Mouse (Mus musculus) spleen, embryonic (tissue): Measurements from ENCODE around the gene Nadk.

Source experiments
- CTCF ChIA-PET: fragments of 350-600 bp; sonication (Branson Sonifier 250); formaldehyde crosslinking; loops from one replicate; lab custom pipeline; 2022; lab: Charles Lee

The Nadk gene

DNA sequence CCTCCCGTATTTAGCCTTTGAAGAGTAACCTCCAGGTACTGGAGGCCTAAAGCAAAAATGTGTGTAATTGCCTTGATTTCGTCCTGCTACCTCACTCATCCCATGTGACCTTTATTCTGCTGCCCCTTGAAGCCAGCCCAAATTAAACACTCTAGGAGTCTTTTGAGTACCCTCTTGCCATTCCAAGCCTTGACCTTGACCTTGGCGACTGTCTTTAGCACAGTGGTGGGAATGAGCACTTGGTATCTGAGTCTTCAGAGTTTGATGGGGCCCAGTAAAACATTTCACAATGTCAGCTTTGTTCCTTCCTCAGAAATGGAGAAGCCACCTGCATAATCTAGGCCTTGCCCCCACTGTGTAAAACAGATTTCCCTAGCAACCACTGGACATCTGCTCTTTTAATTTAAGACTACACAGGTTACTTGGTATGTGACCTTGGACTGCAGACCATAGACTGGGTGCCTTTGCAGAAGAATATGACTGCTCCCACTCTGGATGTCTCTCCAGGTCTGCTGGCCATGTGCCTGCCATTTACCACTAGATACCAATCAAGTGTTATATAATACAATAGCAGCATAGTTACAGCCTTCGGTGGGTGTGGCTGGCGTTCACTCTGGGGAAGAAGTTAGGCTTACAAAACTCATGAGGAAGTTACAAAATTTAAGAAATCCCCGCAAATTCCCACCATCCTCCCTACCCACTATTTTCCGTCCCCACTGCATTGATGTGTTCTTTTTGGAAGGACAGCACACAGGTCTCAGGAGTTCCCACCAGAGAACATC is at the start of gene Nadk:
Gene Nadk (plus strand): TSS at position 718 of the 782 bp plus-strand sequence.
- CTCF ChIA-PET: interaction anchor here (0.5 to 0.6 kb wide), 2 partner anchors 56 to 1544 kb away, joined by 5 to 14 read pairs; no protein-coding TSS in a partner anchor

DNA sequence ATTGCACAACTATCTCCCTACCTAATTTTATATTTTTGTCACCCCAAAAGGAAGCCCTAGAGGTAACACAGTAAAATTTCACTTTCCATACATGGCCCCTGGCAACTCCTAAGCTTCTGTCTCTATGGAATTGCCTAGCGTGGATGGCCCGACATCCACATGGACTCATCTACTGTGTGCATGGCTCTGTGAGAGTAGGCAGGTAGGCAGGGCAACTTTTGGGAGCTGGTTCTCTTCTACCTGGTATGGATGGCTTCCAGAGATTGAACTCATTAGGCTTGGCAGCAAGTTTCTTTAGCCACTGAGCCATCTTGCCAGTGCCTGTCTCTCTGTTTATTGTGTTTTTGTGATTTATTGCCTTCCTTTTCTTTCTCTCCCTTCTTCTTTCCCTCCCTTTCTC is 47.4 kb upstream of the Nadk start:
- CTCF ChIA-PET: interaction anchor here (0.5 kb wide), 1 partner anchor 246 kb away, joined by 4 read pairs; the partner anchor contains the start of gene Atad3a

DNA sequence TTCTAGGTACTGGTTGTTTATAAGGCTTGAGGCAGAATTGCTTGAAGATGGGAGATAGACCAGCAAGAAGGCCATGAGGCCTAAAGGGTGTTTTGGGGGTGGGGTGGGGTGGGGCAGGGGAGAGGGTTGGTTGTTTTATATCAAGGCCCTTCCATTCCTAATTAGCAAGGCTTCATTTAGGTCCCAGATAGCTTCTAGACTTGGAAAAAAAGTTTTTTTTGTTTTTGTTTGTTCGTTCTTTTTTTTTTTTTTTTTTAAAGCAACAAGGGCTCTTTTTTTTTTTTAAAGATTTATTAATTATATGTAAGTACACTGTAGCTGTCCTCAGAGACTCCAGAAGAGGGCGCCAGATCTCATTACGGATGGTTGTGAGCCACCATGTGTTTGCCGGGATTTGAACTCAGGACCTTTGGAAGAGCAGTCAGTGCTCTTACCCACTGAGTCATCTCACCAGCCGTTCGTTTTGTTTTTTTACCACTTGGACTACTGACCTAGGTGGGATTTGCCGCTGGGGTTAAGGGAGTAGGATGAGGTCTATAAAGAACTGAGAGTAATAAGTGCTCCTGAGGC is 44.1 kb upstream of the Nadk start:
- CTCF ChIA-PET: interaction anchor here (0.6 kb wide), 2 partner anchors 178 to 266 kb away, joined by 9 to 12 read pairs; no protein-coding TSS in a partner anchor

DNA sequence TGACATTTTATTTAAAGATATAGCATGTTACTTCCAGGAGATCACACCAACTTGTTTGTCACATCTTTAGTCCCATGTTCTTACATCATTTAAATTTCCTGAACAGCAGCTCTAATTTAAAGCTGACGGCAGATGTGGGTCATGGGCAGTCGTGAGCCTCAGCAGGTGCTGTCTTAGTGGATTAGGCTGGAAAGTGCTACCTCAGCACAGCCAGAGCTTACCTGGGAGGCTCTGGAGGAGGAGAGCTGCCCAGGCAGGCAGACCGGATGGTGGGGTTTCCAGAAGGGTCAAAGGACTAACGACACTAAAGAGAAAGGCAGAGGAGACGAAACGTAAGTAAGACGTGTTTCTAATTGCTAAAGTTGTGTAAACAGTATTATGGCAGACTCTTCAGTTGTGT is 39.9 kb upstream of the Nadk start:
- CTCF ChIA-PET: no interaction called here

DNA sequence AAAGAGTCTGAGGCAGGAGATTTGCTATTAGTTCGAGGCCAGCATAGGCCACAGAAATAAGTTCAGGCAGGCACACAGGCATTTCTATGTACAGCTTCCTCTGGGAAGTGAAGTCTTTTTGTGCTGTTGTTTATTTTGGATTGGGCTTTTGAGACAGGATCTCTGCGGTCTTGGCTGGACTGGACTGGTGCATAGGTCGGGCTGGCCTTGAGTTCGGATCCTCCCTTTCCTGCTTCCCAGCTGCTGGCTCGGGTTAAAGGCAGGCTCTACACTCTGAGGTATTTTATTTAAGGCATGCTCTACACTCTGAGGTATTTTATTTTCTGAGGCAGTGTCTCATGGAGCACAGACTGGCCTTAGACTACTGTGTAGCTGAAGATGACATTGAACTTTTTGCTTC is 36.4 kb upstream of the Nadk start:
- CTCF ChIA-PET: interaction anchor here (0.5 to 0.6 kb wide), 2 partner anchors 37 to 648 kb away, joined by 3 to 9 read pairs; no protein-coding TSS in a partner anchor

DNA sequence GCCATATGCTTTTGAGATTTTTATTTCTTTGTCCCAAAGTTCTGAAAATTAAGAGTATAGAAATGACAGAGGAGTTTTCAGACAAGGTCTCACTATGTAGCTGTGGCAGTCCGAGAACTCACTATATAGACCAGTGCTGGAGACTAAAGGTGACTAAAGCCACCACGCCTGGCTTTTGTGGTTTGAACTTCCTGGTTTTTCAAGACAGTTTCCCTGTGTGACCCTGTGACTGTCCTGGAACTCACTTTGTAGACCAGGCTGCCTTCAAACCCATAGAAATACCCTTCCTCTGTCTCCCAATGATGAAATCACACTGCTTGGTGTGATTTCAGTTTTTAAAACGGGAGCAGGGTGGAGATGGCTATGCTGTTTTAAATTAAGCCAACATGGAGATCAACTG is 32.9 kb upstream of the Nadk start:
- CTCF ChIA-PET: no interaction called here

- CTCF ChIA-PET: no interaction called here
These were observed 12.2 kb upstream of the Nadk start for GRCm38 (mm10) chr4:155549993-155550392.

DNA sequence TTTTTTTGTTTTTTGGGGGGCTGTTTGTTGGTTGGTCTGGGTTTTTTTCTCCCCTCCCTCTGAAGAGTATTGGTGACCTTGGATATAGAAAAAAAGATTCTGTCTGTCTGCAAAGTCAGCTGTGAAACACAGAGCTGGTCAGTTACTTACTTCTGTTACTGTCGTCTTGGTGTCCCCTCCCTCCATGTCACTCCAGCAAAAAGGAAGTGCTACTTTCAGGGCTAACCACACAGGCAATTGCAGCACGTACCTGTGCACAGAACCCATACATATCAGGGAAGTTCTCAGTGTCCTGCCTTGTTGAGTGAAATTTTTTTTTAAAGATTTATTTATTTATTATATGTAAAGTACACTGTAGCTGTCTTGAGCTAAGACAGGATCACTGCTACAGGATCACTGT is 11.7 kb upstream of the Nadk start:
- CTCF ChIA-PET: no interaction called here

- CTCF ChIA-PET: no interaction called here
These were observed 11.1 kb upstream of the Nadk start for GRCm38 (mm10) chr4:155551073-155551472.

DNA sequence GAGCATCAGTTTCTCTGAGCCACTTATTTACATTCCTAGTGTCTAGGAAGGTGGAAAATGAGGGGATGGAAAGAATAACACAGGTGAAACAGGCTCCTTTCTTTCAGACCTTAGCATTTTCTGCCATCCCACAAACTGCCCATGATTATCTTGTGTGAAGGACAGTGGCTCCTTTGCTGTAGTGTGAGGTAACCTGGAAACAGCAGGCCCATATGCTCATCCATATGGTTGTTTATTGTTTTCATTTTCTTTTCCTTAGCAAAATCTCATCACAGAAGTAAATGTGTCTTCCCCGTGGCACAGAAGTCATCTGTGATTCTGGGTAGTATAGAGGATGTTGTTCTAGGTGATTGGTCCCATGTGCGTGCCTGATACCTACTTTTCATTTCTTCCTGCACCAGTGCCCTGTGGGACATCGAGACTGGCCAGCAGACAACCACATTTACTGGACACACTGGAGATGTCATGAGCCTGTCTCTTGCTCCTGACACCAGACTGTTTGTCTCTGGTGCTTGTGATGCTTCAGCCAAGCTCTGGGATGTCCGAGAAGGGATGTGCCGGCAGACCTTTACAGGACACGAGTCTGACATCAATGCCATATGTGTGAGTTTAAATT is 9.2 kb upstream of the Nadk start:
- CTCF ChIA-PET: interaction anchor here (0.7 kb wide), 1 partner anchor 14 kb away, joined by 3 read pairs; no protein-coding TSS in a partner anchor

- CTCF ChIA-PET: no interaction called here
These were observed 7.3 kb upstream of the Nadk start for GRCm38 (mm10) chr4:155554880-155555279.

- CTCF ChIA-PET: no interaction called here
These were observed 6.7 kb upstream of the Nadk start for GRCm38 (mm10) chr4:155555464-155555863.

DNA sequence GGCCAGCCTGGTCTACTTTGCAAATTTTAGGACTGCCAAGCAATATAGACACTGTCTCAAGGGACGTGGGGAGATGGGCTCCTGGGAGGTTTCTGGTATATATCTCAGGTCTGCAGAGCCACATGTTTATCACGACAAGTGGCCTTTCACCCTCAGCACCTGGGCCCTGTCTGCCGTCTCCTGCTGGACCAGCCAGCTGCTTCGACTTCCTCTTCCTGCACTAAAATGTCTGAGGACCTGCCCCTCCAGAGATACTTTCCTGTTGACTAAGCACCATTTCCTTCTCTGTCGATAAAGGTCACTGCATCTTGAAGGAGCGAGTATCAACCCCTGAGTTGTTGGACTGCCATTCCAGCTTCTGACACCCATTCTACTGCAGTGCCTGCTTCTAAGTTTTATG is 2.7 kb upstream of the Nadk start:
- CTCF ChIA-PET: no interaction called here

DNA sequence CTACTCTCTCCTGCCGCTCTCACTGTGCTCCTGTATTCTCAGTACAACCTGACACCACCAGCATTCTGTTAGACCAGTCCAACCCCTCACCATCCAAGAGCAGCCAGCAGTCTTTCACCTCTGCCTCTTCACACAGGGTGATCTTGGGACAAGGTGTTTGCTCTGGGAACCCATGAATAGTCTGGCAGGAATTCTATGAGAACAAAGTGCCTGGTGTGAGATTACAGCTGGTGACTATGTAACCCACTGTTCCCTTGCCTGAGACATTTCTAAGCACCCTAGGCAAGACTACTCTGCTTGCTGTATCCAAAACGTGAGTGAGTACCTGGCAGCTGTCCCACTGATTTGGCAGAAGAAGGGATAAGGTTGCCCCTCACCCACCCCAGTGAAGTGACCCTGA is 1.2 kb upstream of the Nadk start:
- CTCF ChIA-PET: interaction anchor here (0.6 kb wide), 1 partner anchor 1544 kb away, joined by 5 read pairs; no protein-coding TSS in a partner anchor

DNA sequence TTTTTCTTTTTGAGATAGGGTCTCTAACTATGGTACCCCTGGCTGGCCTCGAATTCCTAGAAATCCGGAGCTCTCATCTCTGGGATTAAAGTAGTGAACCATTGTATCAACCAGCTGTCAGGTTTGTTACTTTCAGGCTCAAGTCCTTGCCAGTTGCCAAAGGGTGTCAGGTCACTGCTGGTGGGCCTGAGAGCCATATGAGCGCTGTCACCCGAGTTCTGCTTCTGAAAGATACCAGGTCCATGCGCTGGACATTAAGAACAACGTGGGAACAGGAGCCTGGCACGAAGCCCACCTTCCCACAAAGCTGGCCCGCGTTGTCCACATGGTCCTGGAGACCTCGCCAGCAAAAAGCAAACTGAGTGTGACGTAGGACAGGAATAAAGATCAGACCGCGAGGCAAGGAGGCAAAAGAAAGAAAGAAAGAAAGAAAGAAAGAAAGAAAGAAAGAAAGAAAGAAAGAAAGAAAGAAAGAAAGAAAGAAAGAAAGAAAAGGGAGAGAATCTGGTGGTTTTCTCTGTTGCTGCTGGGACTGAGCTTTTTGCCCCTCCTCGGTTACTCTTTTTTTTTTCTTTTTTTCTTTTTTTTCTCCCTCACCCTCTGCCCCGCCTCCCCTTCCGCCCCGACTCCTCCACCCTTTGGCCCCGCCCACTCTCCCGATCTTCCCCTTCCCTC is 684 bp downstream of the Nadk start:
- CTCF ChIA-PET: interaction anchor here (0.8 kb wide), 1 partner anchor 37 kb away, joined by 9 read pairs; no protein-coding TSS in a partner anchor

DNA sequence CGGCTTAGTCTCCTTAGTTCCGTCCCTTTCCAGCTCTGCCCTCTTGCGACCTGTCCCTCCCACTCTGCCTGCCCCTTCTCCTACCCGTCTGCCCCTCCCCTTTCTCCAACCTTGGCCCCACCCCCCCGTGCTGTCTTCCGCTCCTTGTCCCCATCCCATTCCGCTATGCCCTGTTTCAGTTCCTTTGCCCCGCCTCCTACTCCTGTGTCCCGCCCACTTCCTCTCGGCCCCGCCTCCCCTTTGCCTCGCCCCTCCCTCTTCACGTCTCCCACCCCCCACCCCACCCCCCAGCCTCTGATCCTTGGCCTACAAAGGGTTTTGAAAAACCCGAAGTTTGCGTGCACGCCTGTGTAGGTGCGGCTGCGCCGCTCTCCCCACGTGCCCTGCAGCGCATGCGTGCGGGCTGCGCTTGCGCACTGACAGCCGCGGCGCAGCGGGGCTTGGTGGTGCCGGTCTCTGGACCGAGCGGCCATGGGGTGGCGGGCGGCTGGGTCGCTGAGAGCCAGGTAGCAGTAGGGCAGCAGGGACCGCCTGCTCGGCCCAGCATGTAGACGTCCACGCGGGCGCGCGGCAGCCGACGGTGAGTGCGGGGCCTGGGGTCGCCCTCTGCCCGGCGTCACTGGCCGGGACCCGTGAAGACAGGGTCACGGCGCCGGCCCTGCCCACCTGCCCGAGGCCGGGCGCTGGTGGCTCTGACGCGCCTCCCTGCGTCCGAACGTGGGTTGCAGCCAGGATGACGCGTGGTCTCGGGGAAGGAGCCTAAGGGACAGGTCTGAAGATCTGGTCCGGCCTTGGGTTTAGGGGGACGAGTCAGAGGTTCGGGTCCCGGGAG is 1.4 kb downstream of the Nadk start:
- CTCF ChIA-PET: no interaction called here

DNA sequence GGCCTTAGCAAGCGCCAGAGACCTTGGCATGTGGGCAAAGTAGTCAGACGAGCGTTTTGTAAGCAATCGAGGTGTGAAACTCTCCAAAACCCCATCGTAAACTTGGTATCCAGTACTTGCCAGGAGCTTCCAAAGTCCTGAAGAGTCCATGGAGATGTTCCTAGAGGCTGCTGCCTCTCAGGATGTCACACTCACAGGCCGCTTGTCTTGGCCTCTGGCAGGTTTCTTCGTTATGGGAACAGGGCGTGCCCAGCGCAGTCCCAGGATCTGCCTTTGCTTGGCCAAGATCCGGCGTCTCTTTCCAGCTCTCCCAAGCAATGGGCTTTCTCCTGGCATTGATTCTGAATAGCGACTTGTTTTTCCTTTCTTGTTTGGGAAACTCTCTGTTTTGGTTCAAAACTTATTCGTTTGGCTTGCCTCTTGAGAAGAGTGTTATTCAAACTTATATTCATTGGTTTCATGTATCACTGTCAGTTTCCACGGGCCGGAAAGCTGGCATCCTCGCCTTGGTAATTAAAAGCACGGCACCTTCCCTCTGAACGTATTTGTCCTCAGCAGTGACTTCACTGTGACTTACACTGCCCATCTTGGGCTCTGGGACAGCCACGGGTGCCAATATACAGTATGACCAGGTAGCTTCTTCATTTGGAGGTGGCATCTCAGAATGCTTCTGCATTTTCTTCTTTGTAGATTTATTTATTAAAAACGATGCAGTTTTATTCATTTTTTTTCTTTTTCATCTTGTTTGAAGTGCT is 2.3 kb downstream of the Nadk start:
- CTCF ChIA-PET: interaction anchor here (0.9 kb wide), 1 partner anchor 81 kb away, joined by 3 read pairs; no protein-coding TSS in a partner anchor

- CTCF ChIA-PET: interaction anchor here (0.5 kb wide), 1 partner anchor 13 kb away, joined by 3 read pairs; no protein-coding TSS in a partner anchor
These were observed 4.4 kb downstream of the Nadk start for GRCm38 (mm10) chr4:155566555-155566954.

DNA sequence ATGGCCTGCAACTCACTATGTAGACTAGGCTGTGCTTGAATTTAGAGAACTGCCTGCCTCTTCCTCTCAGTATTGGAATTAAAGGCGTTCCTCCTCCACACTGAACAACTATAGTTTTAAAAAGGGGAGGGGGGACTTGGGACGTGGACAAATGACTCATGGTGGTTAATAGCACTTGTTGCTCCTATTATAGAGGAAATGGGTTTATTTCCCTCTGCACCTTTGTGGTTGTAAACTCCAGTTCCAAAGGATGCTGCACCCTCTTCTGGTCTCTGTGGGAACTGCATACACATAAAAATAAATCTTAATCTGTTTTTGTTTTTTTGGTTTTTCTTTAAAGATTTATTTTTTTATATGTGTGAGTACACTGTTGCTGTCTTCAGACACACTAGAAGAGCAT is 6.0 kb downstream of the Nadk start:
- CTCF ChIA-PET: no interaction called here
